Comparison of ENCODE assay signal across 8 mouse cellular contexts in genomic region chr6:50807187-50808012, GRCm38 (mm10).
DNase-seq lines count a peak whose midpoint lies in the region; ATAC-seq and TF ChIP-seq lines count a peak whose summit lies in the region.

No protein-coding gene starts in this region.

- no peak overlapping the region for H3K9ac ChIP-seq in hindbrain, postnatal 0 days (replicated peaks; ENCODE audit: low read length)
- 0 out of 2 replicates have a peak overlapping the region, but pooled peaks have one; percentile 10 for H3K9ac ChIP-seq in lung, embryonic 15.5 days
- peak overlapping the region; percentile 64 for H3K9ac ChIP-seq in stomach, embryonic 16.5 days (ENCODE audit: low read length)

- no peak overlapping the region for H3K4me3 ChIP-seq in hindbrain, postnatal 0 days (ENCODE audit: low read length)
- peak overlapping the region; percentile 25 for H3K4me3 ChIP-seq in lung, embryonic 15.5 days
- peak overlapping the region; percentile 22 for H3K4me3 ChIP-seq in stomach, embryonic 16.5 days (replicated peaks; ENCODE audit: low read length)

- no peaks in the 10 kb centered on the region for H3K36me3 ChIP-seq in hindbrain, postnatal 0 days (ENCODE audit: insufficient read depth, low read length)
- H3K36me3 ChIP-seq in lung, embryonic 15.5 days, result no peaks in the 10 kb centered on the region
- H3K36me3 ChIP-seq in stomach, embryonic 16.5 days (ENCODE audit: control insufficient read depth, insufficient read depth, low read length), result no peaks in the 10 kb centered on the region

- H3K9me3 ChIP-seq in hindbrain, postnatal 0 days (ENCODE audit: low read length), result no peaks in the 10 kb centered on the region
- no peaks in the 10 kb centered on the region for H3K9me3 ChIP-seq in lung, embryonic 15.5 days
- H3K9me3 ChIP-seq in stomach, embryonic 16.5 days (replicated peaks; ENCODE audit: control insufficient read depth, low read length), result no peaks in the 10 kb centered on the region

- H3K4me2 ChIP-seq in hindbrain, postnatal 0 days (ENCODE audit: low read depth, low read length), result peak overlapping the region; percentile 42
- peak overlapping the region; percentile 63 for H3K4me2 ChIP-seq in lung, embryonic 15.5 days
- H3K4me2 ChIP-seq in stomach, embryonic 16.5 days (ENCODE audit: low read depth, low read length), result peak overlapping the region; percentile 42

- H3K27ac ChIP-seq in hindbrain, postnatal 0 days, result peak overlapping the region; percentile 48; the same call in 1 of the 2 replicates
- peak overlapping the region; percentile 78 for H3K27ac ChIP-seq in lung, embryonic 15.5 days
- H3K27ac ChIP-seq in stomach, embryonic 16.5 days (ENCODE audit: low read length), result peak overlapping the region; percentile 94

- H3K4me1 ChIP-seq in hindbrain, postnatal 0 days (ENCODE audit: insufficient read depth, low read length), result peaks cover 3% of the 10 kb centered on the region; the same call in 1 of the 2 replicates
- peaks cover 21% of the 10 kb centered on the region for H3K4me1 ChIP-seq in lung, embryonic 15.5 days
- H3K4me1 ChIP-seq in stomach, embryonic 16.5 days (ENCODE audit: control insufficient read depth, insufficient read depth, low read length), result peaks cover 14% of the 10 kb centered on the region

- H3K27me3 ChIP-seq in hindbrain, postnatal 0 days (ENCODE audit: insufficient read depth, low read length), result no peaks in the 10 kb centered on the region
- peaks cover 6% of the 10 kb centered on the region; the same call in 1 of the 2 replicates for H3K27me3 ChIP-seq in lung, embryonic 15.5 days
- no peaks in the 10 kb centered on the region for H3K27me3 ChIP-seq in stomach, embryonic 16.5 days (ENCODE audit: control insufficient read depth, insufficient read depth, low read length)

- 39% methylated on average over 19 of the region's 19 CpGs for WGBS in hindbrain, postnatal 0 days
- 17% methylated on average over 19 of the region's 19 CpGs for WGBS in lung, embryonic 15.5 days
- WGBS in stomach, embryonic 16.5 days, result 30% methylated on average over 19 of the region's 19 CpGs

- TF ChIP-seq CTCF in hindbrain, postnatal 0 days (IDR thresholded peaks at IDR 0.05; ENCODE audit: low read depth), result no peak

- DNase-seq in urinary bladder, adult 18-20 months (ENCODE audit: low spot score in 2 of 2), result peak; percentile 24 to 33
- DNase-seq in urinary bladder, postnatal 10 days (ENCODE audit: low spot score), result no peak
- DNase-seq in gastrocnemius, postnatal 10 days, result peak; percentile 31
- DNase-seq in hindbrain, postnatal 0 days (ENCODE audit: low spot score), result peak; percentile 53
- DNase-seq in yolk sac, embryonic 10.5 days (ENCODE audit: low spot score), result no peak

- ATAC-seq in hindbrain, postnatal 0 days, result peak; percentile 75
- peak; percentile 94 for ATAC-seq in lung, embryonic 15.5 days (ENCODE audit: borderline replicate concordance, extremely low read depth, low FRiP score, low TSS enrichment)
- ATAC-seq in stomach, embryonic 16.5 days (ENCODE audit: insufficient read depth, low FRiP score), result peak; percentile 92
- no peak for ATAC-seq in CD4-positive, CD25-positive, alpha-beta regulatory T cell, adult 4 months

Comparison
In these comparisons a context has a peak if more than half of its experiments do, and no peak if none do; other contexts are left out.
1. DNase-seq: peak in urinary bladder, adult 18-20 months (2 of 2), gastrocnemius, postnatal 10 days (single experiment) and hindbrain, postnatal 0 days (single experiment); none in urinary bladder, postnatal 10 days (single experiment) and yolk sac, embryonic 10.5 days (single experiment).
2. Peak in every context shown above with its lines, with median percentiles within 50 percentile points of each other: H3K27ac ChIP-seq and H3K4me2 ChIP-seq.